Mouse (Mus musculus) cerebellum, postnatal 10 days (tissue): ENCODE results near the gene Adam8.

Experiments
- DNase-seq, 2 experiments: peaks; one replicate each; pipeline ENCODE4 v3.0.0; 2021; ENCODE audit warnings: mixed read lengths in 2 of 2

Adam8 gene

DNA sequence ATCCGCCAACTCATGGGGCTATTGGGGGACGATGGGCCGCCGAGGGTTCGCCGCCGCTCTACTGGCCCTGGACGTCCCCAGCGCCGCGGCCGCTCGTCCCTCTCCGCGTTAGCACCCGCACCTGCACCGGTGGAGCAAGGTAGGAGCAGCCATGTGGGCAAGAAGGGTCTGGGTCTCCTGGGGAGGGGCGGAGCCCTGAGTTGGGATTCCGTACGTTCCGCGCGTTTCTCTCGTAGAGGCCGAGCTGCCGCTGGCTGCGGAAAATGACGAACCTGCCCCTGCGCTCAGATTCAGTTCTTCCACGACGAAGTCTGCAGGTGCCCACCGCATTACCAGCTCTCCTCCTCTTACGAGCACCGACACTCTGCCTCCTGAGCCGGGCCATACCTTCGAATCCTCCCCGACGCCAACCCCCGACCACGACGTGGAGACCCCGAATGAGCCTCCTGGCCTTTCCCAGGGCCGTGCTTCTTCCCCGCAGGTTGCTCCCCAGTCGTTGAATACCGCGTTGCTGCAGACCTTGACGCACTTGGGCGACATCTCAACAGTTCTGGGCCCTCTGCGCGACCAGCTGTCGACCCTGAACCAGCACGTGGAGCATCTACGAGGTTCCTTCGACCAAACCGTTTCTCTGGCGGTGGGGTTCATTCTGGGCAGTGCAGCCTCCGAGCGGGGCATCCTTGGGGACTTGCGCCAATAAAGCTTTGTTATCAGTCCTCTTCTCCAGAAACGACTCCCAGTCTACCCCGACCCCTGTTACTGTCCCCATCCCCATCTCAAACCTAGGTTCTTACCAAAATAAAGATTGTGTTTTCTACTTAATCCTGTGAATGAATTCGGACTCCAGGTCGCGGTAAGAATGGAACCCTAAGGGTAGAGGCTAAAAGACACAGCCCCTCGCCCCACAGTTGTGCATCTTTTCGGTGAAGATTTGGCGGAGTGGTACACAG is 47.8 kb downstream of the Adam8 start:
- DNase-seq: no peak

DNA sequence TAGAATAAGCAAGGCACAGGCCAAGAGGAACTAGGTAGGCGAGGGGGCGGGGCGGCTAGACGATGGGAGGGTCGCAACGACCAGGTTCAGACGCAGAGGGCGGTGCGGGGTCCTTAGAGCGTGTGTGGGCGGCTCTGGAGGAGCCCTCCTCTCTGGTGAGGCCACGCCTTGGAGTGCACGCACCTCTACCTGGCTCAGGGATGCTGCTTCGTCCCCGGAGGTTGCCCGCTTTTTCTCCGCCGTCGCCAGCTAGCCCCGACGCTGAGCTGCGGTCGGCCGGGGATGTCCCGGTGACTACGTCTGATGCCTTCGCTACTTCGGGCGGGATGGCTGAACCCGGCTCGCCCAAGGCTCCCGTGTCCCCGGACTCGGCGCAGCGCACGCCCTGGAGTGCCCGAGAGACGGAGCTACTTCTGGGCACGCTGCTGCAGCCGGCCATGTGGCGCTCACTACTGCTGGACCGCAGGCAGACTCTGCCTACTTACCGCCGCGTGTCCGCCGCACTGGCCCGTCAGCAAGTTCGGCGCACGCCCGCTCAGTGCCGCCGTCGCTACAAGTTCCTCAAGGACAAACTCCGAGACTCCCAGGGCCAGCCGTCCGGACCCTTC is 48.6 kb downstream of the Adam8 start, which contains the start of gene Utf1:
Utf1 (plus strand) TSS at position 116 of the 608 bp plus-strand sequence.
- peak; percentile 43 to 50 for DNase-seq

DNA sequence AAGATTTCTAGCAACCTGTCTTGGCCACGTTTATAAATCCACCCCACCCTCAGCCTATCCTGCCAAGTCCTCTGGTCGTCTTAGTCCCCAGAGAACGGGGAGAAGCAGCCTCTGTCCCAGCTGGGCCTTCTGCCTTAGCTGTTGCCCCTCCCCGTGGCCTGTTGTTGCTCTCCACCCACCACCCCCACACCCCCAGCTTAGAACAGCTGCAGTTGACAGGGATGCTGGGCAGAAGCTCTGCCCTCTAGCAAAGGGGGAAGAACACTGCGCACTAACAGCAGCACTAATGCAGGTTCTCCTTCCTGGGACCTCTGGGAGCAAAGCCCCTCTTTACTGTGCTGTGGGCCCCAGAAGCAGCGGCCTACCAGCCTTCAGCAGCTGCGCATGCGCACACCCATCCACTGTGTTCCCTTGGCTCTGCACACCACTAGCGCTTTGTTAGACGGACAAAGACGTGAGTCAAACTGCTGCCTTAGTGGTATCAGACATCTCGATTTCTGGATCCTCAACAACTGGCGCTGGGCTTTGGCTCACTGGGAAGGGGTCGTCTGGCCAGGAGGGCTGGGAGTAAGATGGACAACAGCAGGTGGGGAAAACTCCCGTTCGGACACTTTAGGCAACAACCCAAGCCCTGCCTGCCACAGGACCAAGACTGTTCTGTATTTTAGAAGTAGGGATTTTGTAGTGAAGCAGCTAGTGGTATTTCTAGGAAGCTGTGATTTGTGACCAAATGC is 51.7 kb downstream of the Adam8 start:
- no peak for DNase-seq

DNA sequence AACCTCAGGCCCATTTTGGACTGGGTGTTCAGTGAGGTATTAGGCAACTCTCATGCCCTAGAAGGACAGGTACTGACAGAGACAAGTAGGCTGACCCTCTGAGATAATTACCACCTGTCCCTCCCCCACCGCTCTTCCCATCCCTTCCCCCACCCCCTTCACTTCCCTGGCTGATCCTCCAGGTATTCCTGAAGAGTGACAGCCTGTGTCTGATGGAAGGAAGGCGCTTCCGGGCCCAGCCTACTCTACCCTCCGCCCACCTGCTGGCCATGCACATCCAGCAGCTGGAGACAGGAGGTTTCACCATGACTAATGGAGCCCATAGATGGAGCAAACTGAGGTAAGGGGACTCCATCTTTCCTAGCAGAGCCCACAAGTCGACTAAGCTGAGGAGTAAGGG is 54.6 kb downstream of the Adam8 start:
- DNase-seq: no peak

DNA sequence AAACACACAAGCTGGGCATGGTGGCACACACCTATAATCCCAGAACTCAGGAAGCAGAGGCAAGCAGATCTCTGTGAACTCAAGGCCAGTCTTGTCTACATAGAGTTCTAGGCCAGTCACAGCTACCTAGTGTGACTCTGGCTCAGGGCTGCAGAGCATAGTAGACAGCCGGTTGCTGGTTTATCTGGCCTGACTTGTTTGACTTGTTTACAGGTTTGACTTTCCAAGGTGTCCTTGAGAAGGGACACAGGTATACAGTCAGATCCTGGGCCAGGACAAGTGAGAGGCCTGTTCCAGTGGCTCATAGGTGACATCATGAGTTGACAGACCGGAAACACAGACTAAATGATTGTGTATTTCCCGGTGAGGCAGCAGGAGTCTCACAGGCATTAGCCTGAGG is 55.2 kb downstream of the Adam8 start:
- DNase-seq: no peak

DNA sequence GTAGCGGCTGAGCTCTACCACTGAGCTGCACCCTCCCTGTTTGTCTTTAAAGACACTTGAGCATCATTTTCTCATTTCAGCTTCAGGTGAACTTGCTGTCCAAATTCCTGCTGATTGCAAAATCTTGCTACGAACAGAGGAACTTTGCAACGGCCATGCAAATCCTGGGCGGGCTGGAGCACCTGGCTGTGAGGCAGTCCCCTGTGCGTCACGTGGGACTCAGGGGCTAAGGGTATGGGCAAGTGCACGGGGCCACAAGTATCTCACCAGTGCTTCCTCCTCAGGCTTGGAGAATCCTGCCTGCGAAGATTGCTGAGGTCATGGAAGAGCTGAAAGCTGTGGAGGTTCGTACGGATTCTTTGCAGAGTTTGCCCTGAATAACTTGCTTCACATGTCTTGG is 55.7 kb downstream of the Adam8 start:
- DNase-seq: no peak

DNA sequence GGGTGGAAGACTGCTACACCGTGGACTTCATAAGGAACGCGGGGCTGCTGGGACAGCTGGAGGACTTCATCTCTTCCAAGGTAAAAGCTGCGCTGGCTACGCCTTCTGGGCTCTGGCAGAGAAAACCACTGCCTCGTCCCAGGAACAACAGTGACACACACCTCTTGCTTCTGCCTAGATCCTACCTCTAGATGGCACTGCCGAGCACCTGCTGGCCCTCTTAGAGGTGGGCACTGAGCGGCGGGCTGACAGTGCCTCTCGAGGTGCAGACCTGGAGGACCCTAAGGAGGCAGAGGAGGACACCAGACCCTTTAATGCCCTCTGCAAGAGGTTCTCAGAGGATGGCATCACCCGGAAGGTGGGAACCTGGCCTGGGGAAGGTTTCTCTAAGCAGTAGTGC is 61.6 kb downstream of the Adam8 start:
- peak; percentile 84 to 85 for DNase-seq
